Mouse (Mus musculus) layer of hippocampus, postnatal 25 days (tissue): ENCODE results near the gene Clk2. TPM values are rescaled to one million over a fixed set of nuclear protein-coding genes. Genes with fewer than 3 reads are reported as not detected.
"Not testable (repeated sequence)": the region's sequence is repeated elsewhere in the genome, so short reads cannot be mapped to it uniquely, and the experiment has no call there.

Source experiments
- DNase-seq, 2 experiments: peaks; one replicate each; pipeline ENCODE4 v3.0.0; 2022; ENCODE audit warnings: mixed read lengths in 2 of 2, low spot score in 1 of 2; ENCODE audit errors: extremely low spot score in 1 of 2
- total RNA-seq, 2 experiments: library from RNA; stranded (reverse); gene quantifications; 2 replicates each; pipeline ENCODE4 v1.2.3; 2021

The Clk2 gene
- total RNA-seq, 2 experiments from 2014 or later = 39.0 to 46.7 TPM

DNA sequence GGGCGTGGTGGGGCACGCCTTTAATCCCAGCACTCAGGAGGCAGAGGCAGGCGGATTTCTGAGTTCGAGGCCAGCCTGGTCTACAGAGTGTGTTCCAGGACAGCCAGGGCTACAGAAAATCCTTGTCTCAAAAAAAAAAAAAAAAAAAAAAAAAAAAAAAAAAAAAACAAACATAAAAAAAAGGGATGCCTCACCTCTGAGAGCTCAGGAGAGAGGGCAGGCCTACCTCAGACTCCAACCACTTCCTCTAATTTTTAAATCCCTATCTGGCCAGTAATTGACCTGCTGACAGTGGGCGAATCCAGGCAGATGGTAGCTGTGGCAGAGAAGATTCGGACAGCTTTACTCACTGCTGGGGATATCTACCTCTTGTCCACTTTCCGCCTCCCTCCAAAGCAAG lies 51.8 kb downstream of the Clk2 start:
- not testable (repeated sequence) for DNase-seq

GRCm38 (mm10) chr3:89218271-89218670 lies 53.7 kb downstream of the Clk2 start:
- no peak for DNase-seq

DNA sequence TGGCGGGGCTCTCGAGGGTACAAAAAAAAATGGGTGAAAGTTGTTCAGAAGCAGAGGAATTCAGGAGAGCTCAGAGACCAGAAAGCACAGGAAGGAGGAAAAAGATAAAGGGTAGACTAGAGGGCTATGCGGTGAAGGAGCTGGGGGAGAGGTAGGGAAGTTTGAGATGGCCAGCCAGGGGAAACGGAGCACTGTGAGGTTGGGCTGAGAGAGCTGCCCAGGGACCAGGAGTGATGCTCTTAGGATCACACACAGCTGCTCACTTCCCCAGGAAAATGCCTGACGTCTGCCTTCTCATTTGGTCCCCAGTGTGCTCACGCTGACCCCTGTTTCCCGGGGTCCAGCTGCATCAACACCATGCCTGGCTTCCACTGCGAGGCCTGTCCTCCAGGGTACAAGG lies 55.0 kb downstream of the Clk2 start:
- no peak for DNase-seq

GRCm38 (mm10) chr3:89221167-89221566 lies 56.6 kb downstream of the Clk2 start:
- DNase-seq = no peak

GRCm38 (mm10) chr3:89224796-89225195 lies 60.2 kb downstream of the Clk2 start:
- DNase-seq = no peak

DNA sequence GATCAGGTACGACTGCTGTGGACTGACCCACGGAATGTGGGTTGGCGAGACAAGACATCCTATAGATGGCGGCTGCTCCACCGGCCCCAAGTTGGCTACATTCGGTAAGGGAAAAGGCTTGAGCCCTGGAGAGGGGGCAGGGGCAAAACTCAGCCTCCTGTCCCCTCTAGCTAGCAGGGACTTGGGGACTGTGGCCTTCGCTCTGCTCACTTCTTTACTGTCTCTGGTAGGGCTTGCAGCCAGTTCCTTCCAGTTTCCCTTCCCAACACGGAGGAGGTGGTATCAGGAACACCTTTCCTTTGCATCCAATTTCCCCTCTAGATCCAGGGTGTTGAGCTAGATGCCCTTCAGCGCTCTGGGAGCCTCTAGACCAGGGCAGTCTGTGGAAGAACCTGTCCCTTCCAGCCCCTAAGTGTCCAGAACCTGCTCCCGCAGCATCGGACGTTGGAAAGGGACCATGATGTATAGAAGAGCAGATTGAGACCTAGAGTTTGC lies 60.8 kb downstream of the Clk2 start:
- no peak for DNase-seq

- DNase-seq = no peak
Observed at GRCm38 (mm10) chr3:89225918-89226317, 61.3 kb downstream of the Clk2 start.

- no peak for DNase-seq
Observed at GRCm38 (mm10) chr3:89226361-89226760, 61.8 kb downstream of the Clk2 start.

Other genes with a start within 250 kb of the Clk2 start
- gene Ash1l, start 214.2 kb upstream of the Clk2 start, total RNA-seq = 10 to 100 TPM; 70.5 to 82.0 TPM
- gene Dap3, start 213.6 kb upstream of the Clk2 start, total RNA-seq = 100 to 1,000 TPM; 102 to 116 TPM
- 100 to 1,000 TPM; 132 to 145 TPM for gene Rusc1, start 71.5 kb upstream of the Clk2 start, total RNA-seq
- not detected for gene Gm43738, start 63.7 kb upstream of the Clk2 start, total RNA-seq
- 10 to 100 TPM; 86.4 to 99.0 TPM for gene Fdps, start 62.8 kb upstream of the Clk2 start, total RNA-seq
- gene Pklr, start 28.7 kb upstream of the Clk2 start, total RNA-seq = not detected
- 10 to 100 TPM; 10.7 to 16.7 TPM for gene Hcn3, start 4.6 kb upstream of the Clk2 start, total RNA-seq
- 10 to 100 TPM; 67.8 to 73.3 TPM for gene Scamp3, start 12.7 kb downstream of the Clk2 start, total RNA-seq
- 10 to 100 TPM; 57.1 to 61.7 TPM for gene Fam189b, start 18.3 kb downstream of the Clk2 start, total RNA-seq
- gene Gba, start 38.1 kb downstream of the Clk2 start, total RNA-seq = 10 to 100 TPM; 59.9 to 63.6 TPM
- gene Thbs3, start 50.4 kb downstream of the Clk2 start, total RNA-seq = 10 to 100 TPM; 37.0 to 50.7 TPM
- gene Mtx1, start 62.3 kb downstream of the Clk2 start, total RNA-seq = 100 to 1,000 TPM; 102 TPM
- gene Muc1, start 64.3 kb downstream of the Clk2 start, total RNA-seq = under 1 TPM; 0.89 to 0.91 TPM
- gene Krtcap2, start 81.2 kb downstream of the Clk2 start, total RNA-seq = 10 to 100 TPM; 79.2 to 87.4 TPM
- 10 to 100 TPM; 86.4 to 96.0 TPM for gene Trim46, start 81.5 kb downstream of the Clk2 start, total RNA-seq
- 10 to 100 TPM; 51.1 to 71.0 TPM for gene Dpm3, start 94.6 kb downstream of the Clk2 start, total RNA-seq
- gene Slc50a1, start 105.8 kb downstream of the Clk2 start, total RNA-seq = 10 to 100 TPM; 39.5 to 49.3 TPM
- 1 to 10 TPM; 7.1 to 7.6 TPM for gene Efna1, start 116.3 kb downstream of the Clk2 start, total RNA-seq
- gene Efna3, start 158.2 kb downstream of the Clk2 start, total RNA-seq = 10 to 100 TPM; 77.1 to 82.6 TPM
- under 1 TPM; 0.68 to 0.98 TPM for gene Efna4, start 173.2 kb downstream of the Clk2 start, total RNA-seq
- 100 to 1,000 TPM; 109 to 112 TPM for gene Adam15, start 185.2 kb downstream of the Clk2 start, total RNA-seq
- under 1 TPM; 0.20 to 0.42 TPM for gene Dcst2, start 197.2 kb downstream of the Clk2 start, total RNA-seq
- gene Dcst1, start 200.5 kb downstream of the Clk2 start, total RNA-seq = not detected
- 10 to 100 TPM; 12.3 to 14.4 TPM for gene Zbtb7b, start 230.0 kb downstream of the Clk2 start, total RNA-seq
- gene Lenep, start 238.0 kb downstream of the Clk2 start, total RNA-seq = 1 to 10 TPM; 3.7 to 5.0 TPM
- 10 to 100 TPM; 32.4 to 33.3 TPM for gene Flad1, start 247.1 kb downstream of the Clk2 start, total RNA-seq